Mouse (Mus musculus) liver, adult 2 months (tissue): ENCODE data around the gene Gnai2. TPM values are rescaled to one million over a fixed set of nuclear protein-coding genes. Genes with fewer than 3 reads are reported as not detected.
A peak's percentile ranks its signal among the peaks of the same experiment; 100 is the strongest.

ENCODE experiments used
- DNase-seq: peaks from one replicate; pipeline ENCODE4 v3.0.0-alpha.2; 2011; ENCODE audit warnings: low read depth, low spot score; ENCODE audit errors: extremely low read depth
- H3K27ac ChIP-seq: fragments of 200-500 bp; replicated peaks from 2 replicates; pipeline ENCODE4 v1.5.1; 2012; ENCODE audit warnings: low read depth, mild to moderate bottlenecking, control low read depth, inconsistent platforms, low read length; ENCODE audit not compliant: insufficient read depth
- H3K27me3 ChIP-seq: fragments of 200-500 bp; 2 replicates; pipeline ENCODE4 v1.6.1; 2012; ENCODE audit warnings: mild to moderate bottlenecking, moderate library complexity, low read length, inconsistent platforms; ENCODE audit not compliant: control insufficient read depth, insufficient read depth
- H3K36me3 ChIP-seq: fragments of 200-500 bp; 2 replicates; pipeline ENCODE4 v1.6.1; 2012; ENCODE audit warnings: low read length, inconsistent platforms; ENCODE audit not compliant: control insufficient read depth, insufficient read depth
- H3K4me1 ChIP-seq: fragments of 200-500 bp; 2 replicates; pipeline ENCODE4 v1.6.1; 2011; ENCODE audit warnings: low read length; ENCODE audit not compliant: control insufficient read depth, insufficient read depth
- H3K4me3 ChIP-seq: fragments of 200-500 bp; 2 replicates; pipeline ENCODE4 v1.5.1; 2011; ENCODE audit warnings: low read depth, mild to moderate bottlenecking, control low read depth, low read length, moderate library complexity; ENCODE audit not compliant: insufficient read depth
- H3K79me2 ChIP-seq: fragments of 200-500 bp; 2 replicates; pipeline ENCODE4 v1.6.1; 2012; ENCODE audit warnings: inconsistent platforms, mild to moderate bottlenecking, low read length, moderate library complexity; ENCODE audit not compliant: control insufficient read depth, insufficient read depth
- H3K9ac ChIP-seq: fragments of 200-500 bp; 2 replicates; pipeline ENCODE4 v1.6.1; 2012; ENCODE audit warnings: low read depth, mild to moderate bottlenecking, control low read depth, inconsistent platforms, low read length
- CTCF ChIP-seq: fragments of 200-500 bp; IDR thresholded peaks from 2 replicates; pipeline ENCODE4 v1.5.1; 2011; ENCODE audit warnings: low read depth, low read length, control low read depth
- POLR2A ChIP-seq: fragments of 200-500 bp; IDR thresholded peaks from 2 replicates; pipeline ENCODE4 v1.6.1; 2011; ENCODE audit warnings: low read length, control low read depth; ENCODE audit not compliant: insufficient read depth; ENCODE audit errors: extremely low read depth
- WGBS: fragments of 180-500 bp; shearing (Covaris S2); methylation state at CpG from one replicate; pipeline ENCODE4 v1.1.7; 2018; 5-methylcytosine and 5-hydroxymethylcytosine counted together
- polyA plus RNA-seq: library from polyadenylated mRNA; depleted of rRNA; stranded (reverse); fragments of >200 nt; gene quantifications from 2 replicates; pipeline ENCODE4 v1.2.3, GENCODE M21; 2012
- total RNA-seq: library from RNA; depleted of rRNA; stranded (reverse); fragments of >200 nt; gene quantifications from 2 replicates; pipeline ENCODE4 v1.2.3, GENCODE M21; 2014

Gnai2 gene
- total and polyA plus RNA-seq, 2 experiments, result 31.6 to 122 TPM

- Histone ChIP-seq H3K4me3 (no peak overlapping the region), H3K27ac (no peak overlapping the region), H3K79me2 (no peaks in the 10 kb centered on the region), H3K27me3 (no peaks in the 10 kb centered on the region), H3K9ac (no peak overlapping the region), H3K36me3 (no peaks in the 10 kb centered on the region), H3K4me1 (peaks cover 4% of the 10 kb centered on the region; the same call in 1 of the 2 replicates)
- 48% methylated on average over 23 of the region's 23 CpGs for WGBS
- TF ChIP-seq CTCF (no peak), POLR2A (no peak)
- no peak for DNase-seq
Measured at GRCm38 (mm10) chr9:107605041-107605661, 30.0 kb downstream of the Gnai2 start.

- H3K36me3 ChIP-seq, result no peaks in the 10 kb centered on the region
- H3K4me1 ChIP-seq, result peaks cover 7% of the 10 kb centered on the region; the same call in 1 of the 2 replicates
- DNase-seq, result no peak
- no peak overlapping the region for H3K4me3 ChIP-seq
- H3K79me2 ChIP-seq, result no peaks in the 10 kb centered on the region
- no peaks in the 10 kb centered on the region for H3K27me3 ChIP-seq
- no peak overlapping the region for H3K27ac ChIP-seq
- 86% methylated on average over 6 of the region's 6 CpGs for WGBS
- TF ChIP-seq POLR2A (no peak), CTCF (no peak)
- H3K9ac ChIP-seq, result no peak overlapping the region
Measured at GRCm38 (mm10) chr9:107603251-107603650, 31.9 kb downstream of the Gnai2 start.

GRCm38 (mm10) chr9:107602068-107602648, 33.0 kb downstream of the Gnai2 start:
- peak; percentile 63 for DNase-seq
- Histone ChIP-seq H3K4me1 (peaks cover 10% of the 10 kb centered on the region; the same call in 1 of the 2 replicates), H3K36me3 (no peaks in the 10 kb centered on the region), H3K27ac (no peak overlapping the region), H3K27me3 (no peaks in the 10 kb centered on the region), H3K4me3 (no peak overlapping the region), H3K79me2 (no peaks in the 10 kb centered on the region), H3K9ac (no peak overlapping the region)
- TF ChIP-seq CTCF (peak; percentile 99), POLR2A (no peak)
- 11% methylated on average over 10 of the region's 10 CpGs for WGBS

- WGBS, result 89% methylated on average over 11 of the region's 11 CpGs
- Histone ChIP-seq H3K36me3 (no peaks in the 10 kb centered on the region), H3K79me2 (no peaks in the 10 kb centered on the region), H3K4me1 (peaks cover 10% of the 10 kb centered on the region; the same call in 1 of the 2 replicates), H3K27ac (no peak overlapping the region), H3K27me3 (no peaks in the 10 kb centered on the region), H3K4me3 (no peak overlapping the region), H3K9ac (no peak overlapping the region)
- TF ChIP-seq POLR2A (no peak), CTCF (no peak)
- no peak for DNase-seq
Measured at GRCm38 (mm10) chr9:107601275-107601674, 33.9 kb downstream of the Gnai2 start.

GRCm38 (mm10) chr9:107600745-107601144, 34.4 kb downstream of the Gnai2 start:
- H3K4me3 ChIP-seq, result no peak overlapping the region

GRCm38 (mm10) chr9:107599842-107600241, 35.3 kb downstream of the Gnai2 start:
- Histone ChIP-seq H3K79me2 (no peaks in the 10 kb centered on the region), H3K27me3 (no peaks in the 10 kb centered on the region), H3K4me3 (no peak overlapping the region), H3K9ac (no peak overlapping the region), H3K36me3 (no peaks in the 10 kb centered on the region), H3K27ac (no peak overlapping the region), H3K4me1 (peaks cover 10% of the 10 kb centered on the region; the same call in 1 of the 2 replicates)
- TF ChIP-seq POLR2A (no peak), CTCF (no peak)
- 90% methylated on average over 14 of the region's 14 CpGs for WGBS
- DNase-seq, result no peak

More at GRCm38 (mm10) chr9:107600745-107601144, 34.4 kb downstream of the Gnai2 start:
- H3K9ac ChIP-seq, result no peak overlapping the region
- peaks cover 10% of the 10 kb centered on the region; the same call in 1 of the 2 replicates for H3K4me1 ChIP-seq
- no peaks in the 10 kb centered on the region for H3K79me2 ChIP-seq
- TF ChIP-seq POLR2A (no peak), CTCF (peak; percentile 64)
- H3K36me3 ChIP-seq, result no peaks in the 10 kb centered on the region
- DNase-seq, result peak; percentile 66
- H3K27me3 ChIP-seq, result no peaks in the 10 kb centered on the region
- WGBS, result 64% methylated on average over 12 of the region's 12 CpGs
- H3K27ac ChIP-seq, result no peak overlapping the region
